Mouse (Mus musculus) forebrain, embryonic 11.5 days (tissue): ENCODE measurements around the gene Ubl5. TPM values are rescaled to one million over a fixed set of nuclear protein-coding genes. Genes with fewer than 3 reads are reported as not detected.

ENCODE experiments used
- ATAC-seq: fragments of 200-750 bp; cut with Nextera tagmentation; replicated peaks from 2 replicates; pipeline ENCODE4 v1.8.0; 2017; ENCODE audit warnings: moderate TSS enrichment; ENCODE audit not compliant: low FRiP score
- DNase-seq: peaks from one replicate; pipeline ENCODE4 v3.0.0-alpha.2; 2017; ENCODE audit warnings: low spot score
- H3K27ac ChIP-seq: fragments of 300-500 bp; sonication (generic); 2 replicates; pipeline ENCODE4 v1.5.1; 2014; ENCODE audit warnings: low read depth, low read length
- H3K27me3 ChIP-seq: fragments of 300-500 bp; sonication (generic); 2 replicates; pipeline ENCODE4 v1.6.1; 2014; ENCODE audit warnings: mild to moderate bottlenecking, low read length, mixed read lengths; ENCODE audit not compliant: control insufficient read depth, insufficient read depth
- H3K36me3 ChIP-seq: fragments of 300-500 bp; sonication (generic); 2 replicates; pipeline ENCODE4 v1.6.1; 2014; ENCODE audit warnings: mild to moderate bottlenecking, low read length, moderate library complexity, mixed read lengths; ENCODE audit not compliant: control insufficient read depth, insufficient read depth
- H3K4me1 ChIP-seq: fragments of 300-500 bp; sonication (generic); replicated peaks from 2 replicates; pipeline ENCODE4 v1.6.1; 2014; ENCODE audit warnings: low read length, mixed read lengths; ENCODE audit not compliant: control insufficient read depth, insufficient read depth
- H3K4me2 ChIP-seq: fragments of 300-500 bp; sonication (generic); 2 replicates; pipeline ENCODE4 v1.6.1; 2014; ENCODE audit warnings: low read depth, mild to moderate bottlenecking, low read length, moderate library complexity, mixed read lengths; ENCODE audit not compliant: severe bottlenecking
- H3K4me3 ChIP-seq: fragments of 300-500 bp; sonication (generic); 2 replicates; pipeline ENCODE4 v1.5.1; 2014; ENCODE audit warnings: low read depth, low read length
- H3K9ac ChIP-seq: fragments of 300-500 bp; sonication (generic); 2 replicates; pipeline ENCODE4 v1.6.1; 2014; ENCODE audit warnings: low read length
- H3K9me3 ChIP-seq: fragments of 300-500 bp; sonication (generic); 2 replicates; pipeline ENCODE4 v1.6.1; 2016; ENCODE audit warnings: low read length, mixed read lengths; ENCODE audit not compliant: control insufficient read depth
- WGBS: fragments of 180-500 bp; shearing (Covaris S2); extraction: QIAGEN DNeasy Blood & Tissue Kit; methylation state at CpG from one replicate; pipeline ENCODE4 v1.1.7; 2014; 5-methylcytosine and 5-hydroxymethylcytosine counted together
- polyA plus RNA-seq: library from polyadenylated mRNA; unstranded; fragments of >200 nt; fragmentation: Nextera tagmentation; extraction: Ambion mirVana; gene quantifications from 2 replicates; pipeline ENCODE4 v1.2.1, GENCODE M21; 2014

Ubl5 gene
- polyA plus RNA-seq, 1 experiment from 2014 or later = 401 TPM

DNA sequence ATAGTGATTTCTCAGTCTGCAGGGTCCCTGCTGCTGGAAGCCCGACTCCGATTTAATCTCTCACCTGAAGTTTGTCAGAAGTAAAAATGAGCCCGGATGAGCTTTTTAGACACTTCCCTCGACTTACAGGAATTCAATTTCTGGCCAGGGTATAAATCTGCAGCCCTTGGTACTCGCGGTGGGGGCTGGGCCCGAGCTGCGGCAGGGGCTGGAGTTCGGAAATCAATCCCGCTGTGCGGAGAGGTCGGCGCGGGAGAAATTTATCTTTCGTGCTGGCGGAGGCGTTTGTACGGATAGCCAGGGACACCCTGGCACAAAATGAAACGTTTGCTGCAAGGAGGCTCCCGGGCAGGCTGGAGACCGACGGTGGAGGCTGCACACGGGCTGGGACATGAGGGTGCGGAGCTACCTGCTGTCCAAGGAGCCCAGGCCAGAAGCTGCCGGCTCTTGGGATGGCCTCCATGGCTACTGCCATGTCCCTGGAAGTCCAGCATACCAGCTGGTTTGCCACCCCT, 52.1 kb downstream of the Ubl5 start:
- no peaks in the 10 kb centered on the region for H3K36me3 ChIP-seq
- ATAC-seq = no peak
- 3% methylated on average over 25 of the region's 25 CpGs for WGBS
- peak overlapping the region; percentile 19 for H3K4me3 ChIP-seq
- no peaks in the 10 kb centered on the region for H3K9me3 ChIP-seq
- H3K9ac ChIP-seq = peak overlapping the region; percentile 41
- DNase-seq = no peak
- H3K27ac ChIP-seq = no peak overlapping the region
- H3K27me3 ChIP-seq = peaks cover 6% of the 10 kb centered on the region; the same call in 1 of the 2 replicates
- peak overlapping the region; percentile 49 for H3K4me2 ChIP-seq
- peaks cover 17% of the 10 kb centered on the region for H3K4me1 ChIP-seq

DNA sequence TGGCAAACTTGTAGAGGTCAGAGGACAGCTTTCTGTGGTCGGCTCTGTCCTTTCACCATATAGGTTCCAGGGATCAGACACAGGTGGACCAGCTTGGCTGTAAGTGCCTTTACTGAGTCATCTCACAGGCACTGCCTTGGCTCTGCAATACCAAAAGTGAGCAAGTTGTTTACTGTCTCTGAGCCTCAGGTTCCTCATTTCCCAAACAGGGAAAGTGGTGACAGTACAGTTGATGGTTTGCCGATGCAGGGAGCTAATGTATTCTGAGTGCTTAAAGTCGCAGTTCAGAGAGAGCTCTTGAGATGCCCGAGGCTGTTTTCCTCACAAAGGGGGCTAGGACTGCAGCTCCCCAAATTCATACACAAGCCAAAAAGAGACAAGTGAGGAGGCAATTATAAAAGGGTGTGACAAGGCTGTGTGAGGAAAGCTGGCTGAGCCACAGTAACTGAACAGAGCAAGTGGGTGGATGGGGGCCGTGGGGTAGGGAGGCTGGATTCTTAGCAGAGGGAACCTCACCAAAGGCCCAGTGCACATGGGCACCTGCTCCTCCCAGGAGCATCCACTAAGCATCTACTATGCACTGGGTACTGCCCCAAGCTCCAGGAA, 53.5 kb downstream of the Ubl5 start:
- H3K4me3 ChIP-seq = no peak overlapping the region
- H3K4me1 ChIP-seq = peaks cover 16% of the 10 kb centered on the region
- ATAC-seq = peak; percentile 13; the same call in 1 of the 2 replicates
- DNase-seq = no peak
- peaks cover 6% of the 10 kb centered on the region; the same call in 1 of the 2 replicates for H3K27me3 ChIP-seq
- H3K36me3 ChIP-seq = no peaks in the 10 kb centered on the region
- no peak overlapping the region for H3K27ac ChIP-seq
- 51% methylated on average over 5 of the region's 5 CpGs for WGBS
- H3K4me2 ChIP-seq = no peak overlapping the region
- no peaks in the 10 kb centered on the region for H3K9me3 ChIP-seq
- H3K9ac ChIP-seq = no peak overlapping the region

Other genes with a start within 250 kb of the Ubl5 start
- gene Zfp26, start 182.7 kb upstream of the Ubl5 start, polyA plus RNA-seq = 29.9 and 32.3 TPM in 2 replicates
- 29.1 and 35.4 TPM in 2 replicates for gene Zfp426, start 150.1 kb upstream of the Ubl5 start, polyA plus RNA-seq
- 142 and 161 TPM in 2 replicates for gene Zfp266, start 121.5 kb upstream of the Ubl5 start, polyA plus RNA-seq
- gene Zfp846, start 61.6 kb upstream of the Ubl5 start, polyA plus RNA-seq = 22.2 and 24.4 TPM in 2 replicates
- gene Fbxl12, start 1.9 kb downstream of the Ubl5 start, polyA plus RNA-seq = 13.1 and 14.8 TPM in 2 replicates
- 63.0 and 72.5 TPM in 2 replicates for gene Pin1, start 9.2 kb downstream of the Ubl5 start, polyA plus RNA-seq
- gene Olfm2, start 103.5 kb downstream of the Ubl5 start, polyA plus RNA-seq = 15.4 and 19.8 TPM in 2 replicates
- 0.52 and 0.59 TPM in 2 replicates for gene Col5a3, start 172.2 kb downstream of the Ubl5 start, polyA plus RNA-seq
- gene Rdh8, start 175.6 kb downstream of the Ubl5 start, polyA plus RNA-seq = not detected in 2 replicates
- 1.3 and 1.6 TPM in 2 replicates for gene A230050P20Rik, start 225.8 kb downstream of the Ubl5 start, polyA plus RNA-seq
- 4.3 and 5.3 TPM in 2 replicates for gene Angptl6, start 236.8 kb downstream of the Ubl5 start, polyA plus RNA-seq
- gene Ppan, start 245.3 kb downstream of the Ubl5 start, polyA plus RNA-seq = 71.2 and 75.1 TPM in 2 replicates